Mouse (Mus musculus): Measurements from ENCODE around the gene Zfp3.

- TF ChIP-seq CTCF (IDR thresholded peaks at IDR 0.05; ENCODE audit: control insufficient read depth, insufficient read depth, insufficient replicate concordance, low read depth, low read length) (no peak), POLR2A (IDR thresholded peaks at IDR 0.05; ENCODE audit: control insufficient read depth, low read depth, low read length) (no peak)
These were observed 30.8 kb upstream of the Zfp3 start for GRCm38 (mm10) chr11:70733256-70733655.

All from testis, adult 2 months (tissue).